In genomic region chr6:143336574-143336973, GRCm38 (mm10) we compare ENCODE assay signal across 14 mouse cellular contexts.
"Had no signal": no experiment of that assay in that cellular context is flagged by ENCODE, and none has a peak within 500 bp of the region (broad histone marks: within the 10 kb centered on the region; RNA-seq: fewer than 3 reads in every experiment).

No protein-coding gene starts in this region.

- H3K9ac ChIP-seq: limb, embryonic 13.5 days; liver, embryonic 15.5 days; midbrain, embryonic 12.5 days; neural tube, embryonic 13.5 days; stomach, embryonic 15.5 days had no signal

- H3K36me3 ChIP-seq: limb, embryonic 13.5 days; liver, embryonic 15.5 days; midbrain, embryonic 12.5 days; neural tube, embryonic 13.5 days; stomach, embryonic 15.5 days had no signal

- H3K27me3 ChIP-seq: liver, embryonic 15.5 days; midbrain, embryonic 12.5 days; neural tube, embryonic 13.5 days; stomach, embryonic 15.5 days had no signal

- ATAC-seq: midbrain, embryonic 16.5 days had no signal

- H3K4me2 ChIP-seq: limb, embryonic 13.5 days; liver, embryonic 11.5 days; liver, embryonic 15.5 days; midbrain, embryonic 12.5 days; neural tube, embryonic 13.5 days; stomach, embryonic 15.5 days had no signal

- H3K27ac ChIP-seq: limb, embryonic 13.5 days; liver, embryonic 15.5 days; midbrain, embryonic 12.5 days; neural tube, embryonic 13.5 days; stomach, embryonic 15.5 days had no signal

- H3K9me3 ChIP-seq: limb, embryonic 13.5 days; liver, embryonic 15.5 days; midbrain, embryonic 12.5 days; stomach, embryonic 15.5 days had no signal

- DNase-seq: kidney, adult 11 months; kidney, postnatal 14 days; layer of hippocampus, adult 9-11 months; retina, postnatal 1 day; right cerebral cortex, postnatal 14 days; thymus, adult 2 months; thymus, postnatal 25 days had no signal

- H3K4me3 ChIP-seq: limb, embryonic 13.5 days; liver, embryonic 15.5 days; midbrain, embryonic 12.5 days; neural tube, embryonic 13.5 days; stomach, embryonic 15.5 days had no signal

- H3K4me1 ChIP-seq: limb, embryonic 13.5 days; liver, embryonic 15.5 days; midbrain, embryonic 12.5 days; neural tube, embryonic 13.5 days; stomach, embryonic 15.5 days had no signal
